Mouse (Mus musculus) spleen, postnatal 4 days (tissue): Measurements from ENCODE around the gene Unc13a.

Source experiments
- DNase-seq, 2 experiments: peaks; one replicate each; pipeline ENCODE4 v3.0.0; 2022; ENCODE audit warnings: low spot score in 2 of 2

The Unc13a gene

DNA sequence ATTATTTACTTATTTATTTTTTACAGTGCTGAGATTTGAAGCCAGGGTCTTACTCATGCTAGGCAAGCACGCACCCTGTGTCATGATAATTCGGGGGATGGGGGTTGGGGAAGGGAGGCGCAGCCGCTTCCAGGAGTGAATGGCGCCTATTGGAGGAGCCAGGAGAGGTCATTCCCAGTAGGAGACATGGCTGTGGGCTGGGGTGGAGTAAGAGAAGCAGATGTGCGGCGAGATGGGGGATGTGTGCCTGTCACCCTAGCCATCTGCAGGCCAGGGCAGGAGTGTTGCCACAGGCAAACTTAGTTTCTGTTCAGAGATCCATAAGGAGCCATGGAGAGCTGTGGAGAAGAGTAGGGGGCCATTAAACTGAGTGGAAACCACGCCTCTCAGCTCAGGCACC is 16.1 kb upstream of the Unc13a start:
- no peak for DNase-seq

- DNase-seq: no peak
Observed at GRCm38 (mm10) chr8:71686143-71686734, 14.7 kb upstream of the Unc13a start.

DNA sequence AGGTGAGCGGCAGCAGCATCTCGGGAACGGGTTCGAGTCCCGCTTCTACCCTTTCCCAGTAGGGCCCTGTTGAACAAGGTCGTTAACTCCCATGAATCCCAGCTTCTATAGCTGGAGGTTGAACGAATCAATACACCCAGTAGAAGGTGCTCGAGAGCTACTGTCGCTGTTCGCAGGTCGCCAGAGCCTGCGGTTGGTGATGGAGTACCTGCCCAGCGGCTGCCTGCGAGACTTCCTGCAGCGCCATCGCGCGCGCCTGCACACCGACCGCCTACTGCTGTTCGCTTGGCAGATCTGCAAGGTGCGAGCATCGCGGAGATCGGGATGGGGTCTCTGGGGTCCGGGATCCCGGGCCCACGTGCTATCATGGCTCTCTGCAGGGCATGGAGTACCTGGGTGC is 14.0 kb upstream of the Unc13a start:
- DNase-seq: no peak

DNA sequence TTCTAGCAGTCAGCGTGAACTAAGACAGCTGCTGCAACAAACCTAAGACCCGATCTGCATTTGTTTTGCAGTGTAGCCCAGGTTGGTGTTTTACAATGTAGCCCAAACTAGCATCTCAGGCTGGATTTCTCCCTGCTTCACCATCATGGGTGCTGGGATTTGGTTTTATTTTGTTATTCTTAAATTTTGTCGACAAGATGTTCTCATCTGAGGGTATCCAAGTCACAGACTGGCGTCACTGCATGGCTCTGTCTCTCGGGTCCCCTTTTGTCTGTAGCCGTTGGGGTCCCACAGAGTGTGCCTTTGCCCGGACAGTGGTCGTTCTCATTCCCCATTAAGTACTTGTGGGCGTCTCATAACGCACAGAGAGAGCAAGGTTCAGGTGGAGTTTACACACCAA is 13.1 kb upstream of the Unc13a start:
- DNase-seq: no peak

- no peak for DNase-seq
Observed at GRCm38 (mm10) chr8:71682832-71683231, 11.3 kb upstream of the Unc13a start.

GRCm38 (mm10) chr8:71681369-71681915 is 9.9 kb upstream of the Unc13a start:
- no peak for DNase-seq

DNA sequence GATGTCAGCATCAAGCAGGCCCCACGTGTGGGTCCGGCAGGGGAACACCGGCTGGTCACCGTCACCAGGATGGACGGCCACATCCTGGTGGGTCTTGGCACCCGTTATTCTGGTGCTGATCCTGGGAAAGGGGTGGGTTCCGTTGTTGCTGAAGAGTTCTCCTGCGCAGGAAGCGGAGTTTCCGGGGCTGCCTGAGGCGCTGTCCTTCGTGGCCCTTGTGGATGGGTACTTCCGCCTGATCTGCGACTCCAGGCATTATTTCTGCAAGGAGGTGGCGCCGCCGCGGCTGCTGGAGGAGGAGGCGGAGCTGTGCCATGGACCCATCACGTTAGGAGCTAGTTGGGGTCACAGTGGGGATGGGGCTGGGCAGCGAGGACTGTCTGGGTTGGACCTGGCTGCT is 8.9 kb upstream of the Unc13a start:
- no peak for DNase-seq

DNA sequence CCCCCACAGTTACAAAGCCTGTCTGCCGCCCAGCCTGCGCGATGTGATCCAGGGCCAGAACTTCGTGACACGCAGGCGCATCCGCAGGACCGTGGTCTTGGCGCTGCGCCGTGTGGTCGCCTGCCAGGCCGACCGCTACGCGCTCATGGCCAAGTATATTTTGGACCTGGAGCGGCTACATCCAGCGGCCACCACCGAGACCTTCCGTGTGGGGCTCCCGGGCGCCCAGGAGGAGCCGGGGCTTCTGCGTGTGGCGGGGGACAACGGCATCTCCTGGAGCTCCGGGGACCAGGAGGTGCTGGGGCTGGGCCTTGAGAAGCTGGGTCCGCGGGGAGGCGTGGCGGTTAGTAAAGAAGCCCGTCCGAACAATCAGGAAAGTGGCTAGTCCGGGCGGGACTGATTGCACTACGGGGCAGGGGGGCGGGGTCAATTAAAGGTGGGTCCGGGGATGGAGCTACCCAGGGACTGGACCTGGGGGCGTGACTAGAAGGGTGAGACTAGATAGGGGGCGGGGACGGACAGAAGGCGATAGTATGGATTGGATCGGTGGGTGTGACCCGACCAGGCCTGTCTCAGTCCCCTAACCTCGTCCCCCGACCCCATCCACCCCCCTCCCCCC is 8.1 kb upstream of the Unc13a start:
- DNase-seq: no peak

DNA sequence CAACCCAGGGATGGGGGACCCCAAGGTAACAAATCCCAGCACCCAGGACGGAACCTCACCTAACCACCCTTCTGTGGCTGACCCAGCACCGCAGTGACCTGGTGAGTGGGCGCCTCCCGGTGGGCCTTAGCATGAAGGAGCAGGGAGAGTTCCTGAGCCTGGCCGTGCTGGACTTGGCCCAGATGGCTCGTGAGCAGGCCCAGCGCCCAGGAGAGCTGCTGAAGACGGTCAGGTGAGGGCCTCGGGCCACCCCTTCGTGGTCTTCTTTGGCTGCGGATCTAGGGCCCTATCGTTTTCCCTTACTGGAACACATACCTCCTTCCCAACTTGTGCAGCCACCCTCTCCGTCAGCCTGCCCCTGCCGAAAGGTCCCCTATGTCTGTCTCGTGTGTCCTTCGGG is 7.6 kb upstream of the Unc13a start:
- DNase-seq: no peak

DNA sequence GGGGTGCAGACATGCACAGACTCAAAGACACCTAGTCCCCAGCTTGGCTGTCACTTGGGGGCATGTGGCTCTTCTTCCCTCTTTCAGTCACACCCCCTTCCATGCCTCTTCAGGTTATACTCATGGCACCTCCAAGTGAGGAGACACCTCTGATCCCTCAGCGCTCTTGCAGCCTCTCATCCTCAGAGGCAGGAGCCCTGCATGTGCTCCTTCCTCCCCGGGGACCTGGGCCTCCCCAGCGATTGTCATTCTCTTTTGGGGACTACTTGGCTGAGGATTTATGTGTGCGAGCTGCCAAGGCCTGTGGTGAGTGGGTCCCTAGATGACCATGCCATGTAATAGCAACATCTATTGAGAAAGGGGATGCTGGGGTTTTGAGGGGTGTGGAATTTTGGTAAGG is 6.7 kb upstream of the Unc13a start:
- DNase-seq: no peak

- DNase-seq: no peak
Observed at GRCm38 (mm10) chr8:71677555-71677954, 6.0 kb upstream of the Unc13a start.

GRCm38 (mm10) chr8:71676803-71677202 is 5.2 kb upstream of the Unc13a start:
- no peak for DNase-seq

DNA sequence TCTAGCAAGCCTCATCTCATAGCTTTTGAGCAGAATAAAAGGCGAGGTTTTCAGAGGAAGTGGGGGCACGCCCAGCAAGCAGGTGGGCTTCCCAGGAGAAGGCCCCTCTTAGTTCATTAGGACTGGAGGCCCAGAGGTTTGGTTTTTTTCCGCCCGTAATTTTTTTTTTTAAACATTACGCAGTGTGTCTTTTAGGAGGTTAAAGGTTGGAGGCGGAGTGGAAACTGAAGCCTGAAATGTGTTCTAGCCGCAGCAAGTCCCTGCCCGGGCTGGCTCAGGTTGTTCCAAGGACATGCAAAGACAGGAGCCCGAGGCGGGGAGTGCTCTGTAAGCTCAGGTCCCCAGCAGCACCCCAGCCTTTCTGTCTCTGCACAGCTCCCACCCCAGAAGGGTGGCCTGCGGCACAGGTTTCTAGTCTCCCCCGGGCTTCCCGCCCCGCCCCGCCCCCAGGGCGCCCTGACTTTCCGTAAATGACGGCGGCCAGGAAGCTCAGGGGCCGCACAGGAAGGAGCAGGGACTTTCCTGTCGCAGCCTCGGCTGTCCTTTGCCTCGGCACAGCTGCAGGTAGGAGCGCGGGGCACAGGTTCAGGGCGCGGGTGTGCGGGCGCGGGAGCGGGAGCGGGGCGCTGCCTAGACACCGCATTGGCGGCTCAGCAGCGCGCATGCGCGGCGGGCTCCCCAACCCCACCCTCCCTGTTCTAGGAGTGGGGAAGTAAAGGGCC is 4.6 kb upstream of the Unc13a start, which contains the start of gene Jak3:
Gene Jak3 (plus strand): TSS at position 277 of the 722 bp plus-strand sequence.
- DNase-seq: peak; percentile 51 to 82

- DNase-seq: no peak
Observed at GRCm38 (mm10) chr8:71675456-71676019, 4.0 kb upstream of the Unc13a start.

DNA sequence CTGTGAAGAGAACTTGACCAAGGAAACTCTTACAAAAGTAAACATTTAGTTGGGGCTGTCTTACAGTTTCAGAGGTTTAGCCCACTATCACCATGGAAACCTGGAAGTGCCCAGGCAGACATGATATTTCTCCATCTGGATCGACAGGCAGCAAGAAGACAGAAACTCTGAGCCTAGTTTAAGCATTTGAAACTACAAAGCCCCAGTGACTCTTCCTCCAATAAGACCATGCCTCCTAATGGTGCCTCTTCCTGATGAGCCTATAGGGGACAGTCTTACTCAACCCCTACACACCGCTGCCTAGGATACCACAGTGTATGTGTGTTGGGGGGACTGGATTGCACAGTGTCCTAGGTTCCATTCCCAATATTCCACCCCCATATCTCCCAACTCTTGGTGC is 2.5 kb upstream of the Unc13a start:
- no peak for DNase-seq

GRCm38 (mm10) chr8:71672168-71672735 is 695 bp upstream of the Unc13a start:
- DNase-seq: no peak

- no peak for DNase-seq
Observed at GRCm38 (mm10) chr8:71670621-71671548, 672 bp downstream of the Unc13a start.

DNA sequence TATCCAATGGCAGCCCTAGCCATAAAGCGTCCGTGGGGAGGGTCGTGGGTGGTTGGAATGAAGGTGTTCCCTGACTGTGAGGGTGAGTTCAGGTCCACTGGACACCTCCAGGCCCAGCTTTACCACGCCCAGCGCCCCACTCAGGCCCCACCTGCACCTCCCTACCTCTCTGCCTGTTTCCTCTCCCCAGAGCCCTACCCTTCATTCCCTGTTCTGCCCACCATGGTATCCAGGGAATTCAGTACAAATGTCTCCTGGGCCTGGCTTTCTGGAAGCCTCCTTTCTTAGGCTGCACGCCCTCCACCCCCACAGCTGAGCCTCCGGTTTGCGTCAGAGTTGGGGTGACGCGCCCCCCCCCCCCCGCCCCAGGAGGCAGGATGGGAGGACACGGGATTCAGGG is 1.4 kb downstream of the Unc13a start:
- no peak for DNase-seq

GRCm38 (mm10) chr8:71668220-71668975 is 3.2 kb downstream of the Unc13a start:
- DNase-seq: no peak

GRCm38 (mm10) chr8:71667256-71667655 is 4.3 kb downstream of the Unc13a start:
- DNase-seq: no peak
